Mouse (Mus musculus): Measurements from ENCODE around the gene Spata22. TPM values are rescaled to one million over a fixed set of nuclear protein-coding genes. Genes with fewer than 3 reads are reported as not detected.

Spata22 gene
- polyA plus RNA-seq, 1 experiment from 2014 or later = not detected

DNA sequence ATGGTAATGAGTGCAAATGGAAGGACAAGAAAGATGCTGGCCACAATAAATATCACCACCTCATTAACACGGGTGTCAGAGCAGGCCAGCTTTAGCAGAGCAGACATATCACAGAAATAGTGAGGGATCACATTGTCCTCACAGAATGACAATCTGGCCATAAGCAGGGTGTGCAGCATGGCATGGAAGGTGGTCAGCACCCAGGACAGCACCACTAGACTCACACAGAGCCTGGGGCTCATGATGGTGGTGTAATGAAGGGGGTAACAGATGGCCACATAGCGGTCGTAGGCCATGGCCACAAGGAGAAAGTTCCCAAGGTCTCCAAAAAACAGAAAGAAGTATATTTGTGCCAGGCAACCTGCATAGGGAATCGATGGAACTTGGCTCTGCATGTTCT, 65.8 kb downstream of the Spata22 start:
- H3K27ac ChIP-seq (replicated peaks; ENCODE audit: low read depth, low read length) = no peak overlapping the region
- H3K27me3 ChIP-seq (replicated peaks; ENCODE audit: control insufficient read depth, insufficient read depth, low read length) = no peaks in the 10 kb centered on the region
- no peak overlapping the region for H3K4me2 ChIP-seq (ENCODE audit: low read depth, low read length)
- no peaks in the 10 kb centered on the region for H3K4me1 ChIP-seq (ENCODE audit: control insufficient read depth, insufficient read depth, low read length)
- whole genome bisulfite sequencing = 74% methylated on average over 4 of the region's 4 CpGs
- H3K9ac ChIP-seq (ENCODE audit: low read depth, low read length) = no peak overlapping the region
- H3K9me3 ChIP-seq (ENCODE audit: control insufficient read depth, low read length) = no peaks in the 10 kb centered on the region
- H3K36me3 ChIP-seq (ENCODE audit: control insufficient read depth, insufficient read depth, low read length) = no peaks in the 10 kb centered on the region
- ATAC-seq (ENCODE audit: low read depth) = no peak
- H3K4me3 ChIP-seq (ENCODE audit: low read depth, low read length) = no peak overlapping the region
- DNase-seq (ENCODE audit: low spot score) = no peak

Other genes starting within 250 kb of the Spata22 start
- 0.20 and 0.21 TPM in 2 replicates for gene Itgae, start 239.2 kb upstream of the Spata22 start, polyA plus RNA-seq (2014; fragmentation: Nextera tagmentation; extraction: Ambion mirVana)
- 12.1 and 13.4 TPM in 2 replicates for gene Haspin, start 191.4 kb upstream of the Spata22 start, polyA plus RNA-seq (2014; fragmentation: Nextera tagmentation; extraction: Ambion mirVana)
- gene P2rx5, start 169.3 kb upstream of the Spata22 start, polyA plus RNA-seq (2014; fragmentation: Nextera tagmentation; extraction: Ambion mirVana) = 1.8 and 2.6 TPM in 2 replicates
- 107 and 111 TPM in 2 replicates for gene Emc6, start 152.7 kb upstream of the Spata22 start, polyA plus RNA-seq (2014; fragmentation: Nextera tagmentation; extraction: Ambion mirVana)
- 188 and 213 TPM in 2 replicates for gene Tax1bp3, start 152.7 kb upstream of the Spata22 start, polyA plus RNA-seq (2014; fragmentation: Nextera tagmentation; extraction: Ambion mirVana)
- gene Ctns, start 130.7 kb upstream of the Spata22 start, polyA plus RNA-seq (2014; fragmentation: Nextera tagmentation; extraction: Ambion mirVana) = 18.8 and 22.0 TPM in 2 replicates
- 1.6 and 2.8 TPM in 2 replicates for gene Shpk, start 130.3 kb upstream of the Spata22 start, polyA plus RNA-seq (2014; fragmentation: Nextera tagmentation; extraction: Ambion mirVana)
- gene Trpv1, start 95.4 kb upstream of the Spata22 start, polyA plus RNA-seq (2014; fragmentation: Nextera tagmentation; extraction: Ambion mirVana) = 0.47 and 0.54 TPM in 2 replicates
- 0.26 and 0.28 TPM in 2 replicates for gene Trpv3, start 62.4 kb upstream of the Spata22 start, polyA plus RNA-seq (2014; fragmentation: Nextera tagmentation; extraction: Ambion mirVana)
- gene Aspa, start 145 bp upstream of the Spata22 start, polyA plus RNA-seq (2014; fragmentation: Nextera tagmentation; extraction: Ambion mirVana) = 2.4 and 2.9 TPM in 2 replicates
- not detected in 2 replicates for gene Gm49340, start within 50 bp of the Spata22 start, polyA plus RNA-seq (2014; fragmentation: Nextera tagmentation; extraction: Ambion mirVana)
- not detected in 2 replicates for gene Olfr20, start 21.0 kb downstream of the Spata22 start, polyA plus RNA-seq (2014; fragmentation: Nextera tagmentation; extraction: Ambion mirVana)
- gene Olfr376, start 41.5 kb downstream of the Spata22 start, polyA plus RNA-seq (2014; fragmentation: Nextera tagmentation; extraction: Ambion mirVana) = 0.17 TPM in 1 of 2 replicates, not detected in the other
- not detected in 2 replicates for gene Olfr1, start 69.9 kb downstream of the Spata22 start, polyA plus RNA-seq (2014; fragmentation: Nextera tagmentation; extraction: Ambion mirVana)
- gene Olfr378, start 98.7 kb downstream of the Spata22 start, polyA plus RNA-seq (2014; fragmentation: Nextera tagmentation; extraction: Ambion mirVana) = 0.40 TPM in 1 of 2 replicates, not detected in the other
- not detected in 2 replicates for gene Olfr380, start 127.8 kb downstream of the Spata22 start, polyA plus RNA-seq (2014; fragmentation: Nextera tagmentation; extraction: Ambion mirVana)
- gene Olfr381, start 161.9 kb downstream of the Spata22 start, polyA plus RNA-seq (2014; fragmentation: Nextera tagmentation; extraction: Ambion mirVana) = not detected in 2 replicates
- gene Olfr382, start 187.5 kb downstream of the Spata22 start, polyA plus RNA-seq (2014; fragmentation: Nextera tagmentation; extraction: Ambion mirVana) = not detected in 2 replicates

All from embryonic facial prominence, embryonic 14.5 days (tissue).